Mouse (Mus musculus): ENCODE measurements at regions not wholly inside any gene's neighbourhood (a gene's known extent, or its start where the extent isn't known, plus 50 kb on each side); places are given as distances from the start of the nearest gene placed in this dataset.

- H3K9me3 ChIP-seq (ENCODE audit: control insufficient read depth): no peaks in the 10 kb centered on the region
- H3K4me2 ChIP-seq (replicated peaks; ENCODE audit: low read depth): no peak overlapping the region
- no peak for ATAC-seq
- H3K4me3 ChIP-seq (ENCODE audit: low read depth, low read length): no peak overlapping the region
- H3K9ac ChIP-seq (ENCODE audit: low read depth, low read length): no peak overlapping the region
- no peaks in the 10 kb centered on the region for H3K4me1 ChIP-seq (replicated peaks; ENCODE audit: control insufficient read depth, insufficient read depth, low read length)
- H3K27me3 ChIP-seq (replicated peaks; ENCODE audit: control insufficient read depth, insufficient read depth, low read length): no peaks in the 10 kb centered on the region
- no peak overlapping the region for H3K27ac ChIP-seq (ENCODE audit: low read depth, low read length)
- no peak for TF ChIP-seq CTCF (IDR thresholded peaks at IDR 0.05; ENCODE audit: low read depth)
- 42% methylated on average over 6 of the region's 6 CpGs for WGBS
- no peaks in the 10 kb centered on the region for H3K36me3 ChIP-seq (ENCODE audit: control insufficient read depth, insufficient read depth)
Measured at GRCm38 (mm10) chr10:17333676-17334075, 389.3 kb upstream of the Cited2 start.

- Histone ChIP-seq H3K9ac (ENCODE audit: low read depth, low read length) (no peak overlapping the region), H3K36me3 (ENCODE audit: control insufficient read depth, insufficient read depth) (no peaks in the 10 kb centered on the region), H3K27ac (ENCODE audit: low read depth, low read length) (no peak overlapping the region), H3K4me2 (replicated peaks; ENCODE audit: low read depth) (no peak overlapping the region), H3K4me3 (ENCODE audit: low read depth, low read length) (no peak overlapping the region), H3K9me3 (ENCODE audit: control insufficient read depth) (no peaks in the 10 kb centered on the region), H3K4me1 (replicated peaks; ENCODE audit: control insufficient read depth, insufficient read depth, low read length) (no peaks in the 10 kb centered on the region), H3K27me3 (replicated peaks; ENCODE audit: control insufficient read depth, insufficient read depth, low read length) (no peaks in the 10 kb centered on the region)
- TF ChIP-seq CTCF (IDR thresholded peaks at IDR 0.05; ENCODE audit: low read depth): no peak
- 97% methylated on average over 2 of the region's 2 CpGs for WGBS
- ATAC-seq: no peak
Measured at GRCm38 (mm10) chr10:17337217-17337616, 385.8 kb upstream of the Cited2 start.

GRCm38 (mm10) chr10:17343829-17344228, 379.2 kb upstream of the Cited2 start:
- 95% methylated on average over 1 of the region's 1 CpGs for WGBS
- ATAC-seq: no peak
- TF ChIP-seq CTCF (IDR thresholded peaks at IDR 0.05; ENCODE audit: low read depth): no peak
- no peak overlapping the region for H3K9ac ChIP-seq (ENCODE audit: low read depth, low read length)
- H3K27me3 ChIP-seq (replicated peaks; ENCODE audit: control insufficient read depth, insufficient read depth, low read length): no peaks in the 10 kb centered on the region
- H3K4me2 ChIP-seq (replicated peaks; ENCODE audit: low read depth): no peak overlapping the region
- H3K4me1 ChIP-seq (replicated peaks; ENCODE audit: control insufficient read depth, insufficient read depth, low read length): no peaks in the 10 kb centered on the region
- no peaks in the 10 kb centered on the region for H3K36me3 ChIP-seq (ENCODE audit: control insufficient read depth, insufficient read depth)
- H3K4me3 ChIP-seq (ENCODE audit: low read depth, low read length): no peak overlapping the region
- no peaks in the 10 kb centered on the region for H3K9me3 ChIP-seq (ENCODE audit: control insufficient read depth)
- no peak overlapping the region for H3K27ac ChIP-seq (ENCODE audit: low read depth, low read length)

DNA sequence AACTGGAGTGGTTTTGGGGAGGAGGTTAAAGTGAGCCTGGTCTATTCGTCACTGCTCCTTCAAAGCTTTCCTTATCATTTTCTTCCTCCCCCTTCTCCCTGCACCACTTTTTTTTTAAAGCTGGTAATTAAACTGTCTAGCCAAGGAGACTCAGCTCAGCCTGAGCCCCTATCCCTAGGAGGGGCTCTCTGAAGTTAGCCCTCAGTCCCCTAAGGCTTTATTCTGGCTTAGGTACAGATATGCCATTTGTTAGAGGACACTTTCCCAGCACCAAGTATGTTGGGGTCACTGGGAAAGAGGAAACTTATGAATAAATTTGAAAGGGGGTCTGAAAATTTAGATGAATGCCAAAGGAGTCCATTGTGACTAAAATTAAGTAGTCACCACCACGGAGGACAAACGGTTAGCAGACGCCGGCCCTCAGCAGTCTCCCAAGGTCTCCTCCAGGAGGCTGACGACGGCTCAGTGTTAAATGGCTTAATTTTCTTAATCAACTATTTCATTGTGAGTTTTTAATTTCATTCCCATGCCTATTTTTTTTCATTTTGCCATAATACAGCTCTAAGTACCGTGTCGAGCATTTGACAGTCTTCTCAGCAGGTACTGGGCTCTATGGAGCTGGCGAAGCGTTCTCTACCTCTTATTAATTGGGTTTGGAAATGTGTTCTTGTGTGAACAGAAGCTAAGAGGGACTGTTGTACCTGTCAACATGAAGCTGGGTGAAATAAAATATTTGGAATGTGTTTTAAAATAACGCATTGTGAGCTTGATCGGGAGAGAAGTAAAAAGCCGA, 370.6 kb upstream of the Cited2 start:
- no peak overlapping the region for H3K27ac ChIP-seq (ENCODE audit: low read depth, low read length)
- no peak for TF ChIP-seq CTCF (IDR thresholded peaks at IDR 0.05; ENCODE audit: low read depth)
- H3K4me3 ChIP-seq (ENCODE audit: low read depth, low read length): no peak overlapping the region
- H3K4me2 ChIP-seq (replicated peaks; ENCODE audit: low read depth): no peak overlapping the region
- H3K36me3 ChIP-seq (ENCODE audit: control insufficient read depth, insufficient read depth): no peaks in the 10 kb centered on the region
- 91% methylated on average over 14 of the region's 14 CpGs for WGBS
- H3K9ac ChIP-seq (ENCODE audit: low read depth, low read length): no peak overlapping the region
- H3K4me1 ChIP-seq (replicated peaks; ENCODE audit: control insufficient read depth, insufficient read depth, low read length): no peaks in the 10 kb centered on the region
- no peaks in the 10 kb centered on the region for H3K9me3 ChIP-seq (ENCODE audit: control insufficient read depth)
- ATAC-seq: no peak
- H3K27me3 ChIP-seq (replicated peaks; ENCODE audit: control insufficient read depth, insufficient read depth, low read length): no peaks in the 10 kb centered on the region

- H3K9me3 ChIP-seq (ENCODE audit: control insufficient read depth): no peaks in the 10 kb centered on the region
Measured at GRCm38 (mm10) chr10:17355476-17355875, 367.5 kb upstream of the Cited2 start.

GRCm38 (mm10) chr10:17356041-17356440, 367.0 kb upstream of the Cited2 start:
- Histone ChIP-seq H3K9me3 (ENCODE audit: control insufficient read depth) (no peaks in the 10 kb centered on the region), H3K4me1 (replicated peaks; ENCODE audit: control insufficient read depth, insufficient read depth, low read length) (no peaks in the 10 kb centered on the region), H3K9ac (ENCODE audit: low read depth, low read length) (no peak overlapping the region), H3K27me3 (replicated peaks; ENCODE audit: control insufficient read depth, insufficient read depth, low read length) (no peaks in the 10 kb centered on the region), H3K27ac (ENCODE audit: low read depth, low read length) (no peak overlapping the region), H3K4me2 (replicated peaks; ENCODE audit: low read depth) (no peak overlapping the region), H3K36me3 (ENCODE audit: control insufficient read depth, insufficient read depth) (no peaks in the 10 kb centered on the region), H3K4me3 (ENCODE audit: low read depth, low read length) (no peak overlapping the region)
- 45% methylated on average over 3 of the region's 3 CpGs for WGBS
- no peak for TF ChIP-seq CTCF (IDR thresholded peaks at IDR 0.05; ENCODE audit: low read depth)
- no peak for ATAC-seq

More at GRCm38 (mm10) chr10:17355476-17355875, 367.5 kb upstream of the Cited2 start:
- Histone ChIP-seq H3K4me1 (replicated peaks; ENCODE audit: control insufficient read depth, insufficient read depth, low read length) (no peaks in the 10 kb centered on the region), H3K9ac (ENCODE audit: low read depth, low read length) (no peak overlapping the region), H3K4me3 (ENCODE audit: low read depth, low read length) (no peak overlapping the region), H3K36me3 (ENCODE audit: control insufficient read depth, insufficient read depth) (no peaks in the 10 kb centered on the region), H3K4me2 (replicated peaks; ENCODE audit: low read depth) (no peak overlapping the region), H3K27me3 (replicated peaks; ENCODE audit: control insufficient read depth, insufficient read depth, low read length) (no peaks in the 10 kb centered on the region), H3K27ac (ENCODE audit: low read depth, low read length) (no peak overlapping the region)
- 67% methylated on average over 4 of the region's 4 CpGs for WGBS
- TF ChIP-seq CTCF (IDR thresholded peaks at IDR 0.05; ENCODE audit: low read depth): no peak
- no peak for ATAC-seq
